In genomic region chr8:80753017-80753715, GRCm38 (mm10) we compare ENCODE assay signal across 8 mouse cellular contexts. TPM values are rescaled to one million over a fixed set of nuclear protein-coding genes. Genes with fewer than 3 reads are reported as not detected.
DNase-seq lines count a peak whose midpoint lies in the region; ATAC-seq lines count a peak whose summit lies in the region.

No protein-coding gene starts in this region.

- H3K4me3 ChIP-seq in hindbrain, embryonic 12.5 days, result no peak overlapping the region

- WGBS in hindbrain, embryonic 12.5 days, result 31% methylated on average over 9 of the region's 9 CpGs

- ATAC-seq in hindbrain, embryonic 12.5 days (ENCODE audit: low FRiP score), result peak; percentile 68

- no peak overlapping the region for H3K4me2 ChIP-seq in hindbrain, embryonic 12.5 days (replicated peaks)

- no peaks in the 10 kb centered on the region for H3K36me3 ChIP-seq in hindbrain, embryonic 12.5 days

- no peaks in the 10 kb centered on the region for H3K9me3 ChIP-seq in hindbrain, embryonic 12.5 days (replicated peaks)

- no peak overlapping the region for H3K9ac ChIP-seq in hindbrain, embryonic 12.5 days

- H3K27ac ChIP-seq in hindbrain, embryonic 12.5 days, result no peak overlapping the region

- H3K4me1 ChIP-seq in hindbrain, embryonic 12.5 days, result no peaks in the 10 kb centered on the region

- no peaks in the 10 kb centered on the region for H3K27me3 ChIP-seq in hindbrain, embryonic 12.5 days

- peak; percentile 93 for DNase-seq in NIH3T3 (ENCODE audit: low read depth)
- peak; percentile 61 for DNase-seq in cerebellum, adult 9-11 months
- peak; percentile 41 to 93 for DNase-seq in frontal cortex, adult 2 months (ENCODE audit: extremely low spot score in 1 of 2, low spot score in 1 of 2)
- DNase-seq in layer of hippocampus, adult 9-10 months (ENCODE audit: low spot score), result peak; percentile 53
- DNase-seq in lung, postnatal 25 days (ENCODE audit: low spot score), result peak; percentile 84
- peak; percentile 95 for DNase-seq in retina, embryonic 14.5 days (ENCODE audit: low spot score)
- peak; percentile 69 for DNase-seq in thymus, postnatal 25 days

RNA-seq across cellular contexts. Expression of gene Smarca5, which starts 13.9 kb away (rescaled TPM):
- 18.8 and 19.2 TPM in 2 replicates for polyA plus RNA-seq in frontal cortex, adult 2 months (2012; rRNA removed)
- polyA plus RNA-seq in hindbrain, embryonic 12.5 days (2016; fragmentation: Nextera tagmentation; extraction: Ambion mirVana), result 144 and 154 TPM in 2 replicates
